Mouse (Mus musculus): ENCODE results near the gene Srsf6.

Gene Srsf6

DNA sequence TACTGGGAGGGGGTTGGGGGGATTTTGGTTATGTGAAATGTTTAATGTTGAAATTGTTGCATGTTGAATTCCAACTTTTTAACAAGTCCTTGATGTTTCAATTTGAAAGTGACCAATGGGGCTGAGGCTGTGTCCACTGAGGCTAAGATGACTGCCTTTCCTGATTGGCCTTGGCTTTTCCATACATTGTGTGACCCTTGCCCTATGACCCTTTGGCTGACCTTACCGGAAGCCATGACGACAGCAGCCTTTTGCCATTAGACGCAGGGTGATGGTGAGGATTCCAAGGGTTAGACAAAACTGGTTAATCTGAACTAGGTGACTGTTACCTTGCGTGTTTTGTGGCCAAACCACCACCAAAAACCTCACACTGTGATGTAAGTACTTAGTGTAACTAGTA, 1.4 kb downstream of the Srsf6 start:
- no peak for DNase-seq (ENCODE audit: low read depth)

DNA sequence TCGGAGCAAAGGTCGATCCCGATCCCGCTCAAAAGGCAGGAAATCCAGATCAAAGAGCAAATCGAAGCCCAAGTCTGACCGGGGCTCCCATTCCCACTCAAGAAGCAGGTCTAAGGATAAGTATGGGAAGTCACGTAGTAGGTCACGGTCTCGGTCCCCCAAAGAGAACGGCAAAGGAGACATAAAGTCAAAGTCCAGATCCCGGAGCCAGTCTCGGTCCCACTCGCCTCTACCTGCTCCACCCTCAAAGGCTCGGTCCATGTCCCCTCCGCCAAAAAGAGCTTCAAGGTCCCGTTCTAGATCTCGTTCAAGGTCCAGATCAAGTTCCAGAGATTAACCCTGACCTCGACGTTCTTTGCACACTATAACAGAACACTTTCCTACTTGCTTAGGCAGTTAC, 3.1 kb downstream of the Srsf6 start:
- no peak for DNase-seq (ENCODE audit: low read depth)

DNA sequence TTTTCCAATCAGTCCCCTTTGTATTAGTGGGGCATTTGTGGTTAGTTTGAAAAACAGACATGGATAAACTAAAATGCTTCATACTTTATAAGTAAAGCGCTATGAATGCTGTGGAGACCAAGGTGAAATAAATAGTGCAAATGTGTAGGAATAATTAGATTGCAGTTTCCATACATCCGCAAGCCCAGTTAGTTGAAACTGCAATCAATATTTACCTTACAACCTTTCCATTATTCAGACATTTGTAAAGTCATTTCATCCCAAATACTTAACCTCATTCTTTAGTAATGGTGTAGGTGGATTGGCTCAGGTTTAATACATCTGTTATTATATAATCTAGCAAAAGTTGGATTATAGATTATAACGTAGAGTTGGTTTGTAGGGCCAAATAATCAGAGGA, 4.4 kb downstream of the Srsf6 start:
- DNase-seq (ENCODE audit: low read depth): no peak

DNA sequence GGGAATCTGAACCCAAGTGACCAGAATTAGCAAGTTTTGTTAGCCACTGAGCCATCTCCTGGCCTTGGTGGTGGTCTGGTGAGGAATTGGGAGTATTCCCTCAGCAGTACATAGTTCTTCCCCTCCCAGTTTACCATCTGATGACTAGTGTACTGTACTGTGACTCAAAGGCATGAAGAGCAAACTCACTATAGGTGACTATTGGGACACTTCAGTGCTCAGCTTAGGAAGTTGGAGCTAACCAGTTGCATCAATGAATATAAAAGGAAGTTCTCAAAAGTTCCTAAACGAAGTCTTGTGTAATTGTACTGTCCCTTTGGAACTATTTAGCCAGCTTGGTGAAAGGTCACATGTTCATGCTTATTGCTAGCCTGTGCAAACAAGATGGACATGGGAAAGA, 8.2 kb downstream of the Srsf6 start:
- DNase-seq (ENCODE audit: low read depth): no peak

DNA sequence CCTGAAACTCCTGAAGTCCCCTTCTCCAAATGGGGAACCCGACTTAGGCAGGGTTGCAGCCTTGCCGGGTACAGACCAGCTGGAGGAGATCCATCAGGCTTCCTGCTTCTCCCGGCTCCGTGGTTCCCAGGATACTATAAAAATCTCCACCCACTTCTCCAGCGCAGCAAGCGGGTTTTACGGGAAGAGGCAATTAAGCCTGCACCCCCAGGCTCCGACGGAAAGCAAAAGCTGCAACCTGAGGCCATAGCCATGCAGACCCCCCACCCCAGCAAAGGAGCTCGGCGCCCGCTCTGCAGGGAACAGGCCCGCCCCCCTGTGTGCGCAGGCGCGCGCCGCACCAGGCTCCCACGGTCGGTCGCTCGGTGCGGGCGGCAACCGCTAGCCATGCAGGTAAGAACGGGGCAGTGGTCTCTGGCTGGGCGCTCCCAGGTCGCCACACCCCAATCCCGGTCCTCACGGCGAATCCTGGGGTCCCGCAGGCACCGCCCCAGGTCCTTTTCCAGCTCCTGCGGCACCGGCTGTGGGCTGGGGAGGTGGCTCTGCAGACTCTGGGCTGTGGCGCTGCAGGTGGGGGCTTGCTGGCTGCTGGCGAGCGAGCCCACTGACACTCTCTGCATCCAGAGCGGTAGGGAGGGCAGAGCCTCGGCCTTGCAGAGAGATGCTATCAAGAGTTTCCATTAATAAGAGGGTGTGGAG, 12.0 kb downstream of the Srsf6 start, which contains the start of gene L3mbtl1:
TSS of gene L3mbtl1 (plus strand) at position 325 of the 699 bp plus-strand sequence.
- no peak for DNase-seq (ENCODE audit: low read depth)

DNA sequence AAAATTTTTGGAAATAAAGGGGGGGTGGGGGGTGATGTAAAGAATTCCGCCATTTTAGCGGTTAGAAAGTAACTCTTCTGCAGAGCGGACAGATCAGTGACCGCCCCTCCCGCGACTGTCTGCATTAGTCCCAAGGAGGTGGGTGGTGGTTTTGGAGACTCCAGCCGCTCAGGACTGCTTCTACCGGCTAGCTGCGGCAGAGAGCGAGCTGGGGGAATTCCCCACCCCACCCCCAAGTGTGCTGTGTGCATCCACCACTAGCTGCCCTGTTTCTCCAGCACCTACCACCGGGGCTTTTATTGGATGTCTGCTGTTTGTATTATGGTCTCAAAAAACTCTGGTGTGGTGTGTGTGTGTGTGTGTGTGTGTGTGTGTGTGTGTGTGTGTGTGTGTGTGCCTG, 12.6 kb downstream of the Srsf6 start:
- peak; percentile 59 for DNase-seq (ENCODE audit: low read depth)

DNA sequence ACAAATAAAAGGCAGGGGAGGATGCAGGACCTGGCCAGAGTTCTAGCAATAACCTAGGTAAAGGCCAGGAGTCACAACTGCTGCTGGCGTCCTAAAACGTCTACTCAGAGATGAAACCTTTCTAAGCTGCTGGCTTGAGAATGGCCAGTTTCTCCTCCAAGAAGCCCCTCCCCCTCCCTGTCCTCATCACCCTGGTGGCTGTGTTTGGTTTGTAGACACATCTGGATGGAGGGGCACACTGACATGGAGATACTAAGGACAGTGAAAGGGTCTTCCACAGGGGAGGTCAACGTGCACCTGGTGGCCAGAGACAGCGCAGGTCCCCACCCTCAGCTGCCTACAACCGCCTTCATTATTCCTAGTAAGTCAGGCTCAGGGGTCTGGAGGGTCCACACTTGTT, 15.6 kb downstream of the Srsf6 start:
- no peak for DNase-seq (ENCODE audit: low read depth)

DNA sequence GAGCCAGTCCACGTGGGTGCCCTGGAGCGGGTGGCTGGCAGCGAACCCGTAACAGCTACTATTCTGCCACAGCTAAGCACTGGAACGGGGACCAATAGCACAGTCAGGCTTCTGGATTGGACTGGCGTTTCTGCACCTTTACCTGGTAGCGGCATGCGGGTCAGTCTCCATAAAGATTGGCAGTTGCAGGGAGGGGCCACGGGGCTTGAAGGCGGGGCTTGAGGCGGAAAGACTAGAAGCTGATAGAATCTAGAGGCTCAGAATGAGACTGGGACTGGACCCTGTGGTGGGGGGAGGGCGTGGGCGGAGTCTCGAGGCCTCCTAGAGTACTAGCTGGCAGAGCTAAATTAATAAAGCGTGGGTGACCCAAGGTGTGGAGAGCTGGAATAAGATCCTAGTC, 16.4 kb downstream of the Srsf6 start:
- no peak for DNase-seq (ENCODE audit: low read depth)

DNA sequence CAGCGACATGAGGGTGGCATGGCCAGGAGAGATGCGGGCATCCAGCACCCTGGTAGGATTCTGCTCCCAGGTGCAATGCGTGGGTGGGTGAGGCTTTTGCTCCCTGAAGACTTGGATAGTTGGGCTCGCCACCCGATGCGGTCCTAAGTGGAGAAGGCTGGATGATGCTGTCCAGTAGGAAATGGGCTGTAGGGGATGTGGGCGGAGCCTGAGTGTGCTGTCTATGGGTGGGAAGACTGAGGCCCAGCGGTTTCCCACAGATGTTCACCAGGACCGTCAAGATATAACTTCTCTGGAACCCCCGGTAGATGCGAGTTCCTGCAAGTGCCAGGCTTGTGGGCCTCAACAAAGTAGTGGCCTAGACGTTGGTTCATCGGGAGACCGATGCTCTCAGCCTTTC, 16.9 kb downstream of the Srsf6 start:
- DNase-seq (ENCODE audit: low read depth): no peak

DNA sequence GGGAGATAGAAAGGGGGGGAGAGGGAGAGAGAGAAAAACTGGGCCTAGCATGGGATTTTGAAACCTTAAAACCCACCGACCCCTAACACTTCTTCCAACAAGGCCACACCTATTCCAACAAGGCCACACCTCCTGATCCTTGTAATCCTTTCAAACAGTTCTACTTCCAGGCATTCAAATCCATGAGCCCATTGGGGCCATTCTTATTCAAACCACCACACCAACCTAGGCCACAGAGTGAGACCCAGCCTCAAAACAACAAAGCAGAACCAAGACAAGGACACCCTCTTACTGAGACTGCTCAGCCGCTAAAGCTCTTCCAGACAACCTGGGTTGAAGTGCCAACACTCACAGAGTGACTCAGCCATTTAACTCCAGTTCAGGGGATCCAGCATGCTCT, 19.4 kb downstream of the Srsf6 start:
- DNase-seq (ENCODE audit: low read depth): no peak

DNA sequence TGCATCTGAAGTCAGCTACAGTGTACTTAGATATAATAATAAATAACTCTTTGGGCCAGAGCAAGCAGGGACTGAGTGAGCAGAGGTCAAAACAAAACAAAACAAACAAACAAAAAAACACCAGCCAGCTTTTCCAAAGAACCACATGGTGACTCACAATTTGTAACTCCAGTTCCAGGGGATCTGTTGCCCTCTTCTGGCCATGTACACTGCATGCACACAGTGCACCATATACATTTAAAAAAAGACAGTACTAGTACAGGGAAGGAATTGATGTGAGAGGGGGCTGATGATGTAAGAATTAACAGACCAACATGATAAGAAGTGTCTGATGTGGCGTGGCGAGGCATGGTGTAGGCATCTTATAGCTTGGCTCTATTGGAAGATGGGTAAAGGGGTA, 25.5 kb downstream of the Srsf6 start:
- no peak for DNase-seq (ENCODE audit: low read depth)

DNA sequence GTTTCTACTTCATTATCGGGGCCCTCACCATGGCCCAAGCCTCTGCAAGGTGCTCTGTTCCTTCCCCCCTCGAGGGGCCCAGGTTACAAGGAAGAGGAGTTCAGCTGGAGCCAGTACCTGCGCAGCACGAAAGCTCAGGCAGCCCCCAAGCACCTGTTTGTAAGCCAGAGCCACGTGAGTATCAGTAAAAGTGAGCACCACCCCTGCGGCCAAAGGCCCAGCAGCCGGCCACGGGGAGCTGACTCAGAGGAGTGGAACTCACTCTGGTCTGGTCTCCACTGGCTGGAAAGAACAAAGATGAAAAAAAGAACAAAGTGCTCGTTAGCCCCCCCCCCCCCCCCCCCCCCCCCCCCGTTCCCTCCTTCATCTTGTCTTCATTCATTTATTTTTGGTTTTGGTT, 30.0 kb downstream of the Srsf6 start:
- no peak for DNase-seq (ENCODE audit: low read depth)

DNA sequence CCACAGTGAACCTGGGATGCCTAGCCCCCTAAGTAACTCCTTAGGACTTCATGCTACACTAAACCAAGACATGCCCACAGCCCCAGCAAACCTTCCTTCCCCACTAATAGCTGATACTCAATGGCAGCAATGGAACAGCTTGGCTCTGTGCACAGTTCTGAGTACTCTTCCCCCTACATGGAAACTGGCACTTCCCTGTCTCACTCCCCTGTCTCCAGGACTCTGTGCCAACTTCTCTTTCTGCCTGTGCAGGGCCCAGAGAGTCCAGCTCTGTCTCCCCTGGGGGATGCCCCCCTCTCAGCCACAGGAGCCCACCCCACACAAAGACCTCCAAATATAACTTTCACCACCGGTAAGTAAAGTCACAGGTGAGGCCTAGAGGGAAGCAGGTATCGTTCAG, 35.4 kb downstream of the Srsf6 start:
- DNase-seq (ENCODE audit: low read depth): no peak

DNA sequence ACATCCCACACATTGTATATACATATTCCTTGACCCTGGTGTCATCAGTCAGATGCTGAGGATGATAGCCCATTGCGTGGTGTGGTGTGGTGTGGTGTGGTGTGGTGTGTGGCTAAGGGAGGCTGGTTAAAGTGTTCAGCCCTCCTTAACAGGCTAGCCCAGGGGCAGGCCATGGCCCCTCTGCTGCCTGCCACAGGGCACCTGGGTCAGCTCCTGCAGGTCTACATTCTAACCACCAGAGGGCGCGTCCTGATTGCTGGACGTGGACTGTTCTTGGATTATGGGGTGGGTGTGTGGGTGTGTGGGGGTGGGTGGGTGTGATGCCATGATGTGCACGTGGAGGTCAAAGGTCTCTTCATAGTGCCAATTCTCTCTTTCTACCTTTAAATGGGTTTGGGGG, 37.0 kb downstream of the Srsf6 start:
- peak; percentile 68 for DNase-seq (ENCODE audit: low read depth)

DNA sequence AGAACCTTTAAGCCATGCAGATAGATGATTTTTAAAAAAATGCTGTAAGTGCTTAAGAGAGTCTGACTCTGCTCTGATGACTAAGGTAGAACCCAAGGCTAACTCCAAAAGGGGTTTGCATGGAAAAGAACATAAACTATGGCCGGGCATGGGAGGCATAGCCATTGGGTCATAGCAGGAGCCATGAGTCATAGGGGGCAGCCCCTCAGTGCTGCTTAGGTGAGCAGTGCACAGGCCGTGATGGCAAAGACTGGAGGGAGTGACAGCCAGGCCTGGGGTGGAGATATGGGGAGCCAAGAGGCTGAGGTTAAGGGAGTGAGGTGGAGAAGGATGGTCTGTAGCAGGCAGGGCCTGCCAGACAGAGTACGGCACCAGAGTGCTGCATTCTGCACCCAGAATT, 37.8 kb downstream of the Srsf6 start:
- no peak for DNase-seq (ENCODE audit: low read depth)

DNA sequence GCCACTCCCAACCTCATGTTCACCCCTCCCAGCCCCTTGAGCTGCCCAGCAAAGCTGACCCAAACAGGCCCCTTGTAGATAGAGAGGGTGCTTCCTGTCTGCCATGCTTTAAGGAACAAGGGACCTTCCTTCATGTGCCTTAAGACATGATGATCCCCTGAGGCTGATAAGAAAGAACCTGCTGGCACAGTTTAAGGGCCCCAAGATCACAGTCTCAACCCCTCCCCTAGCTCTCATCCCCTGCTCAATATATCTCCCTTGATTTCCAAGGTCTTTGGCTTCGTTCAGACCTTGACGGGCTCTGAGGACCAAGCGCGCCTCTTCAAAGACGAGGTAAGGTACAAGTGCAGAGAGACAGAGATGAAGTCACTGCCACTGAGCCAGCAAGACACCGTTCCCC, 39.6 kb downstream of the Srsf6 start:
- no peak for DNase-seq (ENCODE audit: low read depth)

DNA sequence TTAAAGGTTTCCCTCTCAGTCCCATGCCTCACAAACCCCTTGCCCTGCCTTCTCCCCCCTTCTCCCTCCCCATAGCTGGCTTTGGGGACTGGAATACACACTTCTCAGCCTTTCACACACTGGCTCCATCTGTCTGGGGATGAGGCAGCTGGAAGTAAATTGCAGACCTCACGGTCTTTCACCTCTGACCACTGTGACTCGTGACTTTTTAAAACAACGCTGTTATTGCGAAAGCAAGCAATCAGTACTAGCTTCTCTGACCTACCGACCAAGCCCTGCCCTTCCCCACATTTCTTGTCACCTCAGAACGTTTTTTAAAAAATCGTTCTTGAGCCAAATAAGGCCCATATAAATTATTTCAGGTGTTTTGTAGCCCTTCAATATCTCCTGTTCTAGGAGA, 41.4 kb downstream of the Srsf6 start:
- no peak for DNase-seq (ENCODE audit: low read depth)

DNA sequence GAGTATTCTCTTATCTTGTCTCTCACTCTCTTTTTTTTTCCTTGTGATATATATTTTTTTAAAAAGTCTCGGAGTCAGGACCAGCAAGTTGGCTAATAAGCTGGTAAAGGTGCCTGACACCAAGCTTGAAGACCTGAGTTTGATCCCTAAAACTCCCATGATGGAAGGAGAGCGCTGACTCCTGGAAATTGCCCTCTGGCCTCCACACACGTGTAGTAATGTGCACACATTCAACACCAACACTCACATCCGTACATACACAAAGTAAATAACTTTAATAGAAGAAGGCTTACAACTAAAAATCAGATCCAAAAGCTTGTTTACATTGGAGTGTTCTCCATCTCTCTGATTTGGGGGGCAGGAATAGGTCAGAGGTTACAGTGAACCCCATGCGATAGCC, 41.9 kb downstream of the Srsf6 start:
- no peak for DNase-seq (ENCODE audit: low read depth)

DNA sequence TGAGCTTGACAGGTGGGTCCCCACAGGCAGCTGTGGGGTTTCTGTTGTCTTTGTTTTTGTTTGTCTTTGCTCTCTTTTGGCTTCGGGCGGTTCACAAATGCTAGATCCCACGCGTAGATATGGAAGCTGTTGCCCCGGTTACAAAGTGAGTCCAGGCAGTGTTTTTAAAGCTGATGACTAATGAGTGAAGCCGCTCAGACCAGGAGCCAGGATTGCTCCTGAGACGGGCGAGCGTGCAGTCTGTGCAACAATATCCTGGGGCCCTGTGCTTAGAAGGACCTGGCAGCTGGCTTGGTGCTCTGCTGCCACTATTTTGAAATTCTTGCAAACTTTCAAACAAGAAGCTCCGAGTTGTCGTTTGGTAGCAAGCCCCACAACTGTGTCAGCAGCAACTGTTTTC, 42.3 kb downstream of the Srsf6 start:
- no peak for DNase-seq (ENCODE audit: low read depth)

DNA sequence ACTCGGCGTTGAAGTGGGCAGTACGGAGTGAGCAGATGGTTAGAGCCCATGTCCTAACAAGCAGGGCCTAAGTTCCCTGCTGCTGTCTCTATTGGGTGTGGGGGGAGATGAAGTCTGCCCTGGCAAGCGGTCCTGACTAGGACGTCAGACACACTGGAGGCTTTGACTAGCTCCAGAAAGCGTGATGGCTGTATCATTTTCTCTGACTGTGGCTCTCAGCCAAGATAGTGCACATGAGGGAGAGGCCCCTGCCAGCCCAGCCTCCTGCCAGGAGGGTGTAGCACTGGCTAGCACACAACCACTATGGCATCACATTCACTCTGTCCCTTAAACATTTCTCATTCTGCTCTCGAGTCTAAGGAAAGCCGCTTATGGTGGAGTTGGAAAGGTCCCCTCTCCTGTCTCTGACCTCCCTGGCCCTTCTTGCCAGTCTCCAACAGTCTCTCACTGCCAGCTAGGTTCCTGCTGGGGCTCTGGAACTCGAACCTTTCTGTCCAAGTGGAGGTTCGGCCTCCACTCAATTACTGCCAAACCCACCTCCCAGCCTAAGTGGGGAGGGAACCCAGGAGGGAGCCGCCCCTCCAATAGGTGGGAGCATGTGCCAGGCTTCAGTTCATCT, 43.9 kb downstream of the Srsf6 start:
- no peak for DNase-seq (ENCODE audit: low read depth)

DNA sequence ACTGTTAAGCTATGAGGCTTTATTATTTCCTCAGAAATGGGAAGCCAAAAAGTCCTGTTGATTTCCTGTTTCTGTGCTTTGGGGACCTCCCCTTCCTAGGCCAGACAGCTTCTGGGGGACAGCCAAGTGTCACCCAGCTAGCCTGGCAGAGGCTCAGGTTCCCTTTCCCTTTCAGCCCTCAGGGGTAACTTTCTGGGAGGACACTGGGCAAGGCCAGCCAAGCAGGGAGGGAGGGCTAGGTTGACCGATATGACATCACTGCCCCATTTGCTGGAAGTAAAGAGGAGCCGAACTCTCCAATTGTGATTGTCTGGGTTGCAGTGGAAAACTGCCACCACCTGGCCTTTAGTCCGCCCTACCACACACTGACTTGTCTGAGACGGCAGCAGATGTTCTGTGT, 44.7 kb downstream of the Srsf6 start:
- DNase-seq (ENCODE audit: low read depth): no peak

DNA sequence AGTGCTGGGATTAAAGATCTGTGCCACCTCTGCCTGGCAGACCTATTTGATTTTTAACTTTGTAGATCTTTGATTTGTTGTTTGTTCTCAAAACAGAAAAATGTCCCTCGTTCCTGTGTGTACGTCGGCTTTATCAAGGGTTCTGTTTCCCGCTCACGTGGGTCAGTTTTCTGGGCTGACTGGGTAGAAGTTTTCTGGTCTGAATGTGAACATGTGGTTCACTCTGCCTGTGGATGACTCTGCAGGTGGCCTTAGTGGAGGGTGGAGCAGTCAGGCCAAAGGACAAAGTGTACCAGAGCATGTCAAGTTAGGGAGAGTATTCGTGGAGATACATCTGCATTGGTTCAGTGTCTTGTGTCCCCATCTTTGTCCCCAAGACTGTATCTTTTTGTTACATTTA, 53.1 kb downstream of the Srsf6 start:
- DNase-seq (ENCODE audit: low read depth): no peak

DNA sequence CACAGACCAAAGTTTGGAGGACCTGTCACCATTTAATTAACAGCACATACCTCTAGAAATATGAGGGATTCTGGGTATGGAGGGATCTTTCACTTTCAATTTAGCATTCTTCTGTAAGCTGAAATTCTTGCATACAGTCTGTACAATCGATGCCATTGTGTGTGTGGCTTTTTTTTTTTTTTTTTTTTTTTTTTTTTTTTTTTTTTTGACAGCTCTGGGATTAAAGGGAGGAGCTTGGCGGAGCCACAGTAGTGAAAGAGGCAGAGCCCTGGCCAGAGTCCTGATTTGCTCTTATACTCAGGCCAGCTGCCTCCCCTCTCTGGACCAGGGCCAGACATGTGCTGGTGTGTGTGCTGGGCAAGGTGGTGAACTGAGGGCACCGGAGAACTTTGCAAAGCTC, 54.6 kb downstream of the Srsf6 start:
- no peak for DNase-seq (ENCODE audit: low read depth)
